Mouse (Mus musculus) embryonic facial prominence, embryonic 11.5 days (tissue): ENCODE measurements at regions not wholly inside any gene's neighbourhood (a gene's known extent, or its start where the extent isn't known, plus 50 kb on each side); places are given as distances from the start of the nearest gene placed in this dataset.

ENCODE experiments used
- ATAC-seq: fragments of 200-750 bp; cut with Nextera tagmentation; replicated peaks from 2 replicates; pipeline ENCODE4 v1.8.0; 2017; ENCODE audit warnings: low read depth; ENCODE audit not compliant: insufficient number of reproducible peaks, low FRiP score, low TSS enrichment
- DNase-seq: peaks from one replicate; pipeline ENCODE4 v3.0.0-alpha.2; 2015; ENCODE audit warnings: low spot score
- H3K27ac ChIP-seq: fragments of 300-500 bp; sonication (generic); replicated peaks from 2 replicates; pipeline ENCODE4 v1.5.1; 2014; ENCODE audit warnings: mild to moderate bottlenecking, low read depth, low read length, control low read depth
- H3K27me3 ChIP-seq: fragments of 300-500 bp; sonication (generic); 2 replicates; pipeline ENCODE4 v1.6.1; 2014; ENCODE audit warnings: mild to moderate bottlenecking, low read length, moderate library complexity, mixed read lengths; ENCODE audit not compliant: control insufficient read depth, insufficient read depth
- H3K36me3 ChIP-seq: fragments of 300-500 bp; sonication (generic); replicated peaks from 2 replicates; pipeline ENCODE4 v1.6.1; 2014; ENCODE audit warnings: low read depth, mild to moderate bottlenecking, low read length, moderate library complexity, mixed read lengths; ENCODE audit not compliant: control insufficient read depth, insufficient read depth
- H3K4me1 ChIP-seq: fragments of 300-500 bp; sonication (generic); 2 replicates; pipeline ENCODE4 v1.6.1; 2014; ENCODE audit warnings: low read length, mixed read lengths; ENCODE audit not compliant: control insufficient read depth, insufficient read depth
- H3K4me2 ChIP-seq: fragments of 300-500 bp; sonication (generic); 2 replicates; pipeline ENCODE4 v1.6.1; 2014; ENCODE audit warnings: low read depth, mild to moderate bottlenecking, control low read depth, low read length, moderate library complexity
- H3K4me3 ChIP-seq: fragments of 300-500 bp; sonication (generic); 2 replicates; pipeline ENCODE4 v1.5.1; 2014; ENCODE audit warnings: low read depth, low read length, control low read depth
- H3K9ac ChIP-seq: fragments of 300-500 bp; sonication (generic); replicated peaks from 2 replicates; pipeline ENCODE4 v1.6.1; 2014; ENCODE audit warnings: mild to moderate bottlenecking, control low read depth, low read length
- H3K9me3 ChIP-seq: fragments of 300-500 bp; sonication (generic); replicated peaks from 2 replicates; pipeline ENCODE4 v1.6.1; 2016; ENCODE audit warnings: mild to moderate bottlenecking, low read length, inconsistent platforms, mixed read lengths; ENCODE audit not compliant: control insufficient read depth
- WGBS: fragments of 180-500 bp; shearing (Covaris S2); extraction: QIAGEN DNeasy Blood & Tissue Kit; methylation state at CpG from one replicate; pipeline ENCODE4 v1.1.7; 2014; 5-methylcytosine and 5-hydroxymethylcytosine counted together

- H3K36me3 ChIP-seq = no peaks in the 10 kb centered on the region
- no peaks in the 10 kb centered on the region for H3K27me3 ChIP-seq
- H3K4me2 ChIP-seq = no peak overlapping the region
- H3K27ac ChIP-seq = no peak overlapping the region
- DNase-seq (no peak), ATAC-seq (no peak)
- no peak overlapping the region for H3K9ac ChIP-seq
- H3K9me3 ChIP-seq = no peaks in the 10 kb centered on the region
- no peaks in the 10 kb centered on the region for H3K4me1 ChIP-seq
- H3K4me3 ChIP-seq = no peak overlapping the region
- 88% methylated on average over 5 of the region's 5 CpGs for WGBS
Observed at GRCm38 (mm10) chr19:49841984-49842383, 836.5 kb downstream of the Sorcs1 start.

- Histone ChIP-seq H3K9ac (no peak overlapping the region), H3K27ac (no peak overlapping the region), H3K36me3 (no peaks in the 10 kb centered on the region), H3K4me1 (no peaks in the 10 kb centered on the region), H3K4me3 (no peak overlapping the region), H3K9me3 (no peaks in the 10 kb centered on the region), H3K4me2 (no peak overlapping the region), H3K27me3 (no peaks in the 10 kb centered on the region)
- 52% methylated on average over 2 of the region's 2 CpGs for WGBS
- ATAC-seq (no peak), DNase-seq (no peak)
Observed at GRCm38 (mm10) chr19:49839153-49839911, 839.1 kb downstream of the Sorcs1 start.

GRCm38 (mm10) chr19:49830918-49831317 lies 847.5 kb downstream of the Sorcs1 start:
- ATAC-seq (no peak), DNase-seq (no peak)
- H3K27me3 ChIP-seq = no peaks in the 10 kb centered on the region
- WGBS = 66% methylated on average over 6 of the region's 6 CpGs
- no peak overlapping the region for H3K9ac ChIP-seq
- no peaks in the 10 kb centered on the region for H3K4me1 ChIP-seq
- no peaks in the 10 kb centered on the region for H3K9me3 ChIP-seq
- H3K36me3 ChIP-seq = no peaks in the 10 kb centered on the region
- H3K4me3 ChIP-seq = no peak overlapping the region
- H3K4me2 ChIP-seq = no peak overlapping the region
- no peak overlapping the region for H3K27ac ChIP-seq

GRCm38 (mm10) chr19:49805636-49806397 lies 872.6 kb downstream of the Sorcs1 start:
- H3K9me3 ChIP-seq = no peaks in the 10 kb centered on the region
- no peak for DNase-seq
- WGBS = 62% methylated on average over 3 of the region's 3 CpGs
- no peaks in the 10 kb centered on the region for H3K27me3 ChIP-seq
- no peak overlapping the region for H3K4me3 ChIP-seq
- no peaks in the 10 kb centered on the region for H3K36me3 ChIP-seq
- H3K4me1 ChIP-seq = no peaks in the 10 kb centered on the region
- no peak overlapping the region for H3K27ac ChIP-seq
- H3K9ac ChIP-seq = no peak overlapping the region
- no peak overlapping the region for H3K4me2 ChIP-seq
- no peak for ATAC-seq
